Mouse (Mus musculus) ES-Bruce4 (cell line): Measurements from ENCODE around the gene Rapgefl1.

Source experiments
- CTCF ChIP-seq: IDR thresholded peaks from one replicate; pipeline ENCODE4 v1.8.1; 2011; ENCODE audit warnings: low read depth, low read length
- EP300 ChIP-seq: IDR thresholded peaks from 2 replicates; pipeline ENCODE4 v1.6.1; 2011; ENCODE audit warnings: low read depth, low read length; ENCODE audit not compliant: insufficient read depth
- POLR2A ChIP-seq: IDR thresholded peaks from one replicate; pipeline ENCODE4 v1.8.1; 2011; ENCODE audit warnings: low read length; ENCODE audit not compliant: insufficient read depth

DNA sequence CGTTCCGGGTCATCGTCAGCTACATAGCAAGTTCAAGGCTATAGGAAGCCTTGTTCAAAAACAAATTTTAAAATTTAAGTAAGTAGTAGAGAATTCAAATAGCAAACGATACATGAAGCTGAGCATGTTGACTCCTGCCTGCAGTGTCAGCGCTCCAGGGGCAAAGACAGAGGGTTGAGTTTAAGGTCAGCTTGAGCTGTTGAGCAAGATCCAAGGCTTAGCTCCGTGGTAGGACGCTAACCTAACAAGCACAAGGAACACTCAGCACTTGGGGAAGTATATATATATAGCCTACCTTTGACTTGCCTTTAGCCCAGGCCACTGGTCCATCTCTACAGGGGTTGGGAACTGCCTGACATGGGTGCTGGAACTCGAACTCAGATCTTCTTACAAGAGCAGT lies 33.3 kb downstream of the Rapgefl1 start:
- no peak for TF ChIP-seq POLR2A
- TF ChIP-seq CTCF: no peak
- TF ChIP-seq EP300: no peak
